Mouse (Mus musculus): Measurements from ENCODE around the gene Ctdspl.

- TF ChIP-seq CTCF (IDR thresholded peaks at IDR 0.05; ENCODE audit: control insufficient read depth, insufficient read depth, low read length) (no peak), POLR2A (IDR thresholded peaks at IDR 0.05; ENCODE audit: borderline replicate concordance, control insufficient read depth, low read depth, low read length) (no peak)
These were observed 49.5 kb downstream of the Ctdspl start for GRCm38 (mm10) chr9:118975758-118976157.
